Mouse (Mus musculus) CD8-positive naive resting alpha-beta T cell, adult 2 months (primary cell): ENCODE measurements around the gene Egfl7.

Experiments used
- DNase-seq, 2 experiments: peaks; one replicate each; pipeline ENCODE4 v3.0.0; 2022; ENCODE audit warnings: low read depth in 2 of 2, low spot score in 2 of 2

The Egfl7 gene

GRCm38 (mm10) chr2:26566221-26566620 is 13.6 kb upstream of the Egfl7 start:
- peak; percentile 67 to 68 for DNase-seq

GRCm38 (mm10) chr2:26570034-26570433 is 9.8 kb upstream of the Egfl7 start:
- peak; percentile 23 to 69 for DNase-seq

GRCm38 (mm10) chr2:26571400-26571799 is 8.4 kb upstream of the Egfl7 start:
- DNase-seq = no peak

- no peak for DNase-seq
These were observed 8.0 kb upstream of the Egfl7 start for GRCm38 (mm10) chr2:26571826-26572225.

GRCm38 (mm10) chr2:26573396-26573795 is 6.4 kb upstream of the Egfl7 start:
- DNase-seq = no peak

- no peak for DNase-seq
These were observed 6.0 kb upstream of the Egfl7 start for GRCm38 (mm10) chr2:26573807-26574206.

- no peak for DNase-seq
These were observed 5.0 kb upstream of the Egfl7 start for GRCm38 (mm10) chr2:26574862-26575261.

- no peak for DNase-seq
These were observed 4.4 kb upstream of the Egfl7 start for GRCm38 (mm10) chr2:26575378-26575777.

GRCm38 (mm10) chr2:26575865-26576264 is 3.9 kb upstream of the Egfl7 start:
- DNase-seq = no peak

- no peak for DNase-seq
These were observed 3.4 kb upstream of the Egfl7 start for GRCm38 (mm10) chr2:26576462-26576861.

- DNase-seq = no peak
These were observed 1.4 kb upstream of the Egfl7 start for GRCm38 (mm10) chr2:26578369-26578768.

- DNase-seq = no peak
These were observed 937 bp downstream of the Egfl7 start for GRCm38 (mm10) chr2:26580751-26581150.

- DNase-seq = no peak
These were observed 2.4 kb downstream of the Egfl7 start for GRCm38 (mm10) chr2:26582203-26582602.

- no peak for DNase-seq
These were observed 2.9 kb downstream of the Egfl7 start for GRCm38 (mm10) chr2:26582741-26583140.

GRCm38 (mm10) chr2:26583640-26584039 is 3.8 kb downstream of the Egfl7 start:
- DNase-seq = no peak

GRCm38 (mm10) chr2:26585713-26586112 is 5.9 kb downstream of the Egfl7 start:
- no peak for DNase-seq

GRCm38 (mm10) chr2:26586294-26587043 is 6.7 kb downstream of the Egfl7 start, which contains the start of gene Gm20532:
Gene Gm20532 (plus strand): TSS chr2:26586639.
- peak; percentile 18 to 27 for DNase-seq

GRCm38 (mm10) chr2:26587044-26587405 is 7.2 kb downstream of the Egfl7 start:
- peak in 1 of 2 experiments; percentile 17 for DNase-seq

- no peak for DNase-seq
These were observed 8.8 kb downstream of the Egfl7 start for GRCm38 (mm10) chr2:26588573-26588972.

GRCm38 (mm10) chr2:26589284-26589683 is 9.5 kb downstream of the Egfl7 start:
- DNase-seq = no peak

- no peak for DNase-seq
These were observed 10.5 kb downstream of the Egfl7 start for GRCm38 (mm10) chr2:26590282-26590681.

- DNase-seq = no peak
These were observed 11.1 kb downstream of the Egfl7 start for GRCm38 (mm10) chr2:26590962-26591361.

GRCm38 (mm10) chr2:26591416-26591815 is 11.6 kb downstream of the Egfl7 start:
- DNase-seq = no peak
